Mouse (Mus musculus) left cerebral cortex, adult 2 months (tissue): ENCODE measurements around the gene Crtap. TPM values are rescaled to one million over a fixed set of nuclear protein-coding genes. Genes with fewer than 3 reads are reported as not detected.

Experiments used
- DNase-seq, 2 experiments: peaks; one replicate each; pipeline ENCODE4 v3.0.0; 2021 to 2022; ENCODE audit warnings: low spot score in 2 of 2, mixed read lengths in 1 of 2; ENCODE audit errors: extremely low spot score in 1 of 2
- H3K27ac ChIP-seq: fragments of 200-600 bp; 2 replicates; pipeline ENCODE4 v1.8.1; 2022
- H3K4me3 ChIP-seq: fragments of 200-600 bp; 2 replicates; pipeline ENCODE4 v1.8.1; 2022
- CTCF ChIP-seq: fragments of 200-600 bp; IDR thresholded peaks from 2 replicates; pipeline ENCODE4 v1.8.1; 2022; ENCODE audit warnings: antibody characterized with exemption, mild to moderate bottlenecking, moderate library complexity
- intact Hi-C: fragments of 180-260 bp; cut with DNase I; formaldehyde crosslinking; loops from one replicate; pipeline ENCODE4 v1.15.1; 2025
- total RNA-seq, 2 experiments: library from RNA; stranded (reverse); gene quantifications; 2 replicates each; pipeline ENCODE4 v1.2.3; 2021

Gene Crtap
- total RNA-seq, 2 experiments from 2014 or later: 5.3 to 7.5 TPM

GRCm38 (mm10) chr9:114390749-114391075, 237 bp upstream of the Crtap start:
- no peak for DNase-seq
- intact Hi-C loops: no loop called here

GRCm38 (mm10) chr9:114389371-114389904, 1.0 kb downstream of the Crtap start:
- no peak for DNase-seq
- Histone ChIP-seq H3K4me3 (no peak overlapping the region), H3K27ac (no peak overlapping the region)
- peak; percentile 38 for TF ChIP-seq CTCF
- intact Hi-C loops: no loop called here

More at GRCm38 (mm10) chr9:114390749-114391075, 237 bp upstream of the Crtap start:
- peak overlapping the region; percentile 74 for H3K4me3 ChIP-seq
- H3K27ac ChIP-seq: no peak overlapping the region
- TF ChIP-seq CTCF: no peak

GRCm38 (mm10) chr9:114388701-114389370, 1.6 kb downstream of the Crtap start:
- H3K27ac ChIP-seq: no peak overlapping the region
- no peak overlapping the region for H3K4me3 ChIP-seq
- intact Hi-C loops: no loop called here
- TF ChIP-seq CTCF: no peak
- no peak for DNase-seq

- intact Hi-C loops: no loop called here
- Histone ChIP-seq H3K27ac (no peak overlapping the region), H3K4me3 (no peak overlapping the region)
- no peak for TF ChIP-seq CTCF
- DNase-seq: no peak
Measured at GRCm38 (mm10) chr9:114388288-114388687, 2.2 kb downstream of the Crtap start.

GRCm38 (mm10) chr9:114387086-114387485, 3.4 kb downstream of the Crtap start:
- Histone ChIP-seq H3K4me3 (no peak overlapping the region), H3K27ac (no peak overlapping the region)
- intact Hi-C loops: no loop called here
- no peak for DNase-seq
- TF ChIP-seq CTCF: no peak

- TF ChIP-seq CTCF: no peak
- DNase-seq: no peak
- H3K4me3 ChIP-seq: no peak overlapping the region
- intact Hi-C loops: no loop called here
- H3K27ac ChIP-seq: no peak overlapping the region
Measured at GRCm38 (mm10) chr9:114385160-114385559, 5.3 kb downstream of the Crtap start.

- intact Hi-C loops: no loop called here
- no peak for TF ChIP-seq CTCF
- H3K27ac ChIP-seq: no peak overlapping the region
- H3K4me3 ChIP-seq: no peak overlapping the region
- DNase-seq: no peak
Measured at GRCm38 (mm10) chr9:114384691-114385090, 5.8 kb downstream of the Crtap start.

GRCm38 (mm10) chr9:114382936-114383710, 7.4 kb downstream of the Crtap start:
- H3K27ac ChIP-seq: no peak overlapping the region
- intact Hi-C loops: no loop called here
- TF ChIP-seq CTCF: no peak
- DNase-seq: no peak
- no peak overlapping the region for H3K4me3 ChIP-seq

GRCm38 (mm10) chr9:114380881-114381733, 9.4 kb downstream of the Crtap start:
- DNase-seq: peak in 1 of 2 experiments; percentile 23
- peak; percentile 82 for TF ChIP-seq CTCF
- intact Hi-C loops: loop anchor here (2.0 kb wide), 1 partner anchor 62 kb away; no protein-coding TSS in a partner anchor
- no peak overlapping the region for H3K4me3 ChIP-seq
- H3K27ac ChIP-seq: no peak overlapping the region

- intact Hi-C loops: loop anchor here (2.0 kb wide), 1 partner anchor 61 kb away; no protein-coding TSS in a partner anchor
- TF ChIP-seq CTCF: no peak
- H3K4me3 ChIP-seq: no peak overlapping the region
- no peak overlapping the region for H3K27ac ChIP-seq
- no peak for DNase-seq
Measured at GRCm38 (mm10) chr9:114379871-114380270, 10.6 kb downstream of the Crtap start.

GRCm38 (mm10) chr9:114377168-114377567, 13.3 kb downstream of the Crtap start:
- intact Hi-C loops: no loop called here
- no peak for DNase-seq
- TF ChIP-seq CTCF: no peak
- Histone ChIP-seq H3K4me3 (no peak overlapping the region), H3K27ac (no peak overlapping the region)
